Mouse (Mus musculus): ENCODE measurements at regions not wholly inside any gene's neighbourhood (a gene's known extent, or its start where the extent isn't known, plus 50 kb on each side); places are given as distances from the start of the nearest gene placed in this dataset.

DNA sequence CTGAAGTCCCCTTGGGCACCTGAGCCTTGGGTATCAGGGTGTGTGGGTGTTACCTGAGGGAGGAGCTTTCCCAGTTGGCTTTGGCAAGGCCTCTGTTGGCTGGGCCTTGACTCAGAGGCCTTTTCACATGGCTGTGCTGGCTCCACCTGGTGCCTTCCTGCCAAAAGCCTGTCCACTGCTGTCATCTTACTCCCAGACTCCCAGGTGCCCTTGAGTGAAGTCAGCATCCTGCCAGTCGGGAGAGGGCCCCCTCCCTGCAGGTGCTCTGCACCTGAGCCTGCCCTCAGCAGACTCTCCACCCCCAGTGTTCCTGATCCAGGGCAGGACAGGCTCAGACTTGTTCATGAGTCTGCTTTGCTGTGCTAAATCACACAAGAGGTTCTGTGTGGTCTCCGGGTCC is 99.2 kb upstream of the Lgalsl start:
- no peak for DNase-seq

DNA sequence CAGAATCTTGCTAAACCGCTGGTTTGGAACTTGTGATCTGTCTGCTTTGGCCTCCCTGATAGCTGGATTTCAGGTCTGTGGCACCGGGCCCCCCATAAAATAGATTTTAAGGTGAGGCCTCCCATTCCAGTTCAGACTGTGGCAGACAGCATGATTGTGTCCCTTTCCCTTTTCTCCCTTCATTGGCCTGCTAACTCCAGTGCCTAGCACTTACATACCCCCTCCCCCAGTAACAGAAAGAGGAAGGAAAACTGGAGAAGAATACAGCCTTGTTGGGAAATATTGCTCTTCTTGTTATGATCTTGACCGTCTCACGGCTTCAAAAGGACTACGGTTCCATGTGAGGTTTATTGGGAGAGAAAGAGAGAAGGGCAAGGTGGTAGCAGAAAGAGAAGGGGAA is 99.7 kb upstream of the Lgalsl start:
- DNase-seq: no peak

DNA sequence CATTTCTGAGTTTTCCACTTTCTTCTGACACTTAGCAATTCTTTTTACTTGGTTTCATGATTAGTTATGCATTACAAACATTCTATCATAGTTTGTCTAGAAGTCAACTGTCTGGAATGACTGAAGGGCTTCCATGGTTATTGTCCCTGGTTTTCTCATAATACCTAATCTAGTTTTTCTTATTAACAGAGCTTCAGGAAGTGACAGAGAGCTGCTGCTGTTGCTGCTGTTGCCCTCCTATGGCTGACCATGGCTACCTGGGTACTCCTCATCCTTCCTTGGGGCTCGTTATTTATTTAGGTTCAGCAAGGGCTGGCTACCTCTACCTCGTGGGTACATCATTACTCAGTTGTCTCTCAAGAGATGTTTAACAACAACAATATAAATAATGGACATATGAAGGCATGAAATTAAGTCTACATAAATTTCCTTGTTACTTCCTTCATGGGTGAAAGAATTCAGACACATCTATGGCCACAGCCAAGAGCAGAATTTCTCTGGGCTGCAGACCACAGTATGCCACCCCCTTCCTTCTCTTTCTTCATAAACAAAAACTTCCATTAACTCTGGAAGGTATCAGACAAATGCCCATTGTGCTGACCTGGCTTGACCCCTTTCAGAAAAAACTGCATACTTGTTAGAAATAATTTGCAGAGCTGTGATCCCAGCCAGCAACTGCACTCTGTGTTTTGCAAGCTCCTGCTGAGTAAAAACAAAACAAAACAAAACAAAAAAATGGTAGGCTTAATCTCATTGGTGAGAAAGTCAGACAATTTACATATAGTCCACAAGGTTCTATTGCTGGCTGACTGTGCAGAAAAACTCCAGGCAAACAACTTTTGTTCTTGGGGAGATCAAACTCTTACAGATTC is 103.6 kb upstream of the Lgalsl start:
- no peak for DNase-seq

GRCm38 (mm10) chr11:20935063-20935370 is 104.2 kb upstream of the Lgalsl start:
- no peak for DNase-seq

GRCm38 (mm10) chr11:20935910-20936309 is 105.1 kb upstream of the Lgalsl start:
- no peak for DNase-seq

- no peak for DNase-seq
These were observed 106.1 kb upstream of the Lgalsl start for GRCm38 (mm10) chr11:20936996-20937395.

GRCm38 (mm10) chr11:20937942-20938341 is 107.1 kb upstream of the Lgalsl start:
- DNase-seq: no peak

GRCm38 (mm10) chr11:20939644-20940043 is 108.8 kb upstream of the Lgalsl start:
- no peak for DNase-seq

- DNase-seq: peak; percentile 5
These were observed 110.7 kb upstream of the Lgalsl start for GRCm38 (mm10) chr11:20941546-20941945.

DNA sequence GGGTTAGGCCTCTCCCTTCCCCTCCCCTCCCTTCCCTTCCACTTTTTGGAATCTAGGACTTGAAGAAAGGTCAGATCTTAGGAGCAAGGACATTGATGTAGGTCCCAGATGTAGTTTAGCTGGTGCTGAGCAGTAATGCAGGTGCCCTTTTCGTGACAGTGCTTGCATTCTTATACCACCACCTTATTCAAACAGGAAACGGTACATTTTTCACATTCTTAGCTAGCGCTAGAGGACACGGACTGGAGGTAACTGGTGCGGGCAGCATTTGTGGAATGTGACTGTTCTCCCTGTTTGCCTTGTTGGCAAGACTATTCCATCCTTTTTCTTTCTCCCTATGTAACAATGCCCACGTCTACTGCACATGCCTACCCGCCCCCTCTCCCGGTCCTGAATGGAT is 124.7 kb upstream of the Lgalsl start:
- DNase-seq: no peak

DNA sequence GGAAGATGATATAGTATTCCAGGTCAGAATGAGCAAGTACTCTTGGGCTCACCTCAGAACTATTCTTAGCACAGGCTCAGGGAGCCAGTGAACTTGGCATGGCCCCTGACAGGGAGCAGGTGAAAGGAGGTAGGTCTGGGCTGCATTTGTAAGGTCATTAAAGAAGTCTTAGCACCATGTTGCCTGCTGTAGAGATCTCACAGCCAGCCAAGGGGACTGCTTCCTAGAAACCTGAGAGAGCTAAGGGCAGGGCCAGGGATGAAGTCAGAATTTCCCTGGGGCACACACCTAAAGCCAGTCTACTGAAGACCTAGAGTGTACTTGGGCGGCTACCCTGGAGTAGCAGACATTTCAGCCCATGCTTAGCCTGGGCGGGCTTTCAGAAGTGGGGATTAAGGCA is 126.9 kb upstream of the Lgalsl start:
- no peak for DNase-seq

DNA sequence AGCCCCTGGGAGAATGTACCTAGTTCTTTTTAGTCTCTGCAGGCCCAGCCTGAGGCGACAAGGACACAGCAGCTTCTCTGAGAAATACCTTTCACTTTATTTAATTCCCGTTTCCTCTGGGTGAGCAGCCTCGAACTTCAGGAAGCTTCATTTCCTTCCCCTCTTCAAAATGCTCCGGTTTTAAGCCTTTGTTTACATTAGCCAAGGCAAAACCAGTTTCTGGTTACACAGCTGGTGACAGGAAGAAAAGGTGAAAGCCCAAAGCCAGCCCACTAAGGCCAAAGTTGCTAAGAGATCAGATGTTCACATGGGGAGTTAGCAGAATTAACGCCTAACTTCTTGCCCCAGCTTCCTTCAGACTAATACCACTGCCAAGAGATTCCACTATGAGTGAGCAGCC is 127.4 kb upstream of the Lgalsl start:
- DNase-seq: no peak

GRCm38 (mm10) chr11:20960066-20960465 is 129.2 kb upstream of the Lgalsl start:
- no peak for DNase-seq

GRCm38 (mm10) chr11:20960750-20961149 is 129.9 kb upstream of the Lgalsl start:
- no peak for DNase-seq

DNA sequence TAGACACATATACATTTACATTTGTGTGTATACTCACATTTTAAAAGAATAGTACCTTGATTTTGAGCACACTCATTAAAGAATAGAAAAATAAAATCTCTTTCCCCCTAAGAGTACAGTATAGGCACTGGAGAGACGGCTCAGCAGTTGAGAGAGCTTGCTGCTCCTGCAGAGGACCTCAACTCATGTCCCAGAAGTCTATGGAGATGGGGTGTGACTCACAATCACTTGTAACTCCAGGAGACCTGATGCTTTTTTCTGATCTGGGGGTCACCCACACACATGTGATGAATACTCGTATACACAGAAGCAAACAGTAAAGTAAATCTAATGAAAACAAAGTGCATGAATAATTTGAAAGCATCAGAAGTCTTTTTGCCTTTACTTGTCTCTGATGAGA is 129.5 kb upstream of the Peli1 start:
- no peak for DNase-seq

GRCm38 (mm10) chr11:20965575-20966239 is 125.4 kb upstream of the Peli1 start:
- no peak for DNase-seq

GRCm38 (mm10) chr11:20967321-20967984 is 123.6 kb upstream of the Peli1 start:
- DNase-seq: no peak

DNA sequence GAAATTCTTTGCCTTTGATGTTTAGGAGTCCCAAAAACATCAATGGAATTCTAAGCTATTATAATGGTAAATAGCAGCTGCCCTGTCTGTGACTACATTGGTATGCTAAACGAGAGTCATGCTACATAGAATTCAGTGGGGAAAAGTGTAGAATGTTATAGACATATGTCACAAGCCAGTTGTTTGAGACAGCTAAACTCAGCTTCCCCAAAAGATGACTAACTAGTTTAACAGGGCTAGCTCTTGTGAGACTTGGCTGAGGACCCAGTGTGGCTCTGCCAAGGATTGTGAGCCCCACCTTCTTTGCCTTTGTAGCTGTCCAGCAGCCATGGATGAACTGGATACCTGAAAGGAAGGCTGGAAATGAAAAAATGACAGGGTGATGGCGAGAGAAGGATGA is 122.8 kb upstream of the Peli1 start:
- no peak for DNase-seq

DNA sequence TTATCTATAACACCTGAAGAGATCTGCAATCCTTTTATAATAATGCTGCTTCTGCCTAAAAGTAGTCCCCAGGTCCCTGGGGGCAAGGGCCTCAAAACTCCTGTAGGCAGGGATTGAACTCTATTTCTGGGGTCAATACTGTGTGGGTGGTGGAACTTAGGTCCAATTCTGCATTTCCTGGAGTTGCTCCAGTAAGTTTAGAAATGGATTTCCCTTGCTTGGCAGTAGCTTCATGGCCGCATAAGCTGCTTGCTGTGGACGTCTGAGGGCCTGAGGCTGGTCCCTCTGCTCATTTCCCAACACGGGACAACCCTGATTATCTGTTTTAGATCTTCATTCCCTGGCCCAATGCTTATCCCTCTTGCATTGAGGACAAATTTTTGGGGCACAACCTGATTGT is 118.0 kb upstream of the Peli1 start:
- DNase-seq: no peak

- DNase-seq: no peak
These were observed 109.5 kb upstream of the Peli1 start for GRCm38 (mm10) chr11:20981588-20981987.

DNA sequence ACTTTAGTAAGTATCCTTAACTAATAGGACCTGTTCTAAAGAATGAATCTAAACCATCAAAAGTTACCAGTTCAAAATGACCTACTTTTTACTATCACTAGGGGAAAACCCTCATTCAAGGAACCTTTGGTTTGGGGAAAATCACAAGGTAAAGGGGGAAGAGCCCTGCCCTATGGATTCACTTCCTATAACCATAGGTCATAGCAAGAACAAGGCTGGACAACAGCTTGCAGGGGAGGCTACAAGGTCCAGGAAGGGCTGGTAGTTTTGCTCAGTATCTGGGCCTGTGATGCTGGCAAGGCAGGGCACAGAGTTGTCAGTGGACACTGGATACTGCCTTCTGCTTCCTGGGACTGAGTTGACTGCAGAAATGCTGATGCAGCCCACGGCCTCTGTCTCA is 109.1 kb upstream of the Peli1 start:
- no peak for DNase-seq

- no peak for DNase-seq
These were observed 108.6 kb upstream of the Peli1 start for GRCm38 (mm10) chr11:20982500-20982899.

DNA sequence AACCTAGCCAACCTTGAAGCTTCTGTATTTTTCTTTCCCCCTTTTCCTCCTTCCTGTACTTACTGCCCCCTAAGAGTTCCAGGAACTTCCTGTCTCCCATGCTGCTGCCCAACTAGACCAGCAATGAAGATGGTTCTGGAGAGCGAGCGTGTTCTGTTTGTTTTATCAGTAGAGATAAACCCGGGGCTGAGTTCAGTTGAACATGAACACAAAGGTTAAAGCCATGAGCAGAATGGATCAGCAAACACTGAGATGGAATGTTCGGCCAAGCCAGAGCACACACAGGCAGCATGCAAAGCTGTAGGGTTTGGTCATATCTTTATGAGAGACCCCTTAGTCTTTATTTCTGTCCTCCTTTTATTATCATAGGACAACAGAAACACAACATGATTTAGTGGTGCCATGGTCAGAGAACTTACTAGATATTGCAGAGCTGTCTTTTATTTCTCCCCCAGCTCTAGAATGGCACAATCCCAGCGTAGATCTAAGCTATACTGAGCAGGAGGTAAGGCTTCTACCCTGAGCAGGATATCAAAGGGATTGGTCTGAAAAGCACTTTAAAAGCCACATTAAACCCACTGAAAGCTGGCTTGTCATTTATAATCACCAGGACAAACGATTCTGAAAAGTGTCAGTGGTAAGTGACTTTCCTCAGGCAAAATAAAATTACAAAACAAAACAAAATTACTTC is 105.9 kb upstream of the Peli1 start:
- no peak for DNase-seq

GRCm38 (mm10) chr11:20985771-20986170 is 105.3 kb upstream of the Peli1 start:
- no peak for DNase-seq
